Mouse (Mus musculus): Measurements from ENCODE around the gene Lin7c. TPM values are rescaled to one million over a fixed set of nuclear protein-coding genes. Genes with fewer than 3 reads are reported as not detected.

Gene Lin7c
- polyA plus RNA-seq, 1 experiment from 2014 or later: 256 TPM

DNA sequence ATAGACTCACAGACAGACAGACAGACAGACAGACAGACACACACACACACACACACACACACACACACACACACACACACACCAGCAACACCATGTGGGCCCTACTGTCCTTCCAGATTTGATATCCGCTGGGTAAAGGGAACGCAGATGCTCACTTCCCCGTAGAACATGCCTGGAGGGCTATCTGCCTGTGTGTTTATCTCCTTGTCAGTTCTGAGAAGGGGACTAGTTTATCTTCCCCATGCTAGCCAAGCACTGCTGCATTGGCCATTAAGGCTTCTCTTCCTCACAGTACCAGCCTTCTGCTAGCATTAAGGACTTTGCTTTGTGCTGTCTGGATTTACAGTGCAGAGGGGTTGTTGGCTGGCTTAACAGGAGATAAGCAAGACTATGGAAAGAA lies 38.6 kb downstream of the Lin7c start:
- H3K4me1 ChIP-seq (ENCODE audit: control insufficient read depth, insufficient read depth, low read length): no peaks in the 10 kb centered on the region
- WGBS: 74% methylated on average over 3 of the region's 3 CpGs
- no peak overlapping the region for H3K27ac ChIP-seq (ENCODE audit: low read length)
- H3K27me3 ChIP-seq (ENCODE audit: control insufficient read depth, insufficient read depth, low read depth, low read length): no peaks in the 10 kb centered on the region
- no peak overlapping the region for H3K4me2 ChIP-seq (ENCODE audit: low read length)
- no peak overlapping the region for H3K9ac ChIP-seq (ENCODE audit: low read depth, low read length)
- no peak overlapping the region for H3K4me3 ChIP-seq (ENCODE audit: low read depth, low read length)
- ATAC-seq: no peak
- no peaks in the 10 kb centered on the region for H3K9me3 ChIP-seq (replicated peaks; ENCODE audit: control insufficient read depth, low read length, poor library complexity, severe bottlenecking)
- H3K36me3 ChIP-seq (ENCODE audit: control insufficient read depth, insufficient read depth, low read length): 0 out of 2 replicates have a peak, but pooled peaks cover 2% of the 10 kb centered on the region

DNA sequence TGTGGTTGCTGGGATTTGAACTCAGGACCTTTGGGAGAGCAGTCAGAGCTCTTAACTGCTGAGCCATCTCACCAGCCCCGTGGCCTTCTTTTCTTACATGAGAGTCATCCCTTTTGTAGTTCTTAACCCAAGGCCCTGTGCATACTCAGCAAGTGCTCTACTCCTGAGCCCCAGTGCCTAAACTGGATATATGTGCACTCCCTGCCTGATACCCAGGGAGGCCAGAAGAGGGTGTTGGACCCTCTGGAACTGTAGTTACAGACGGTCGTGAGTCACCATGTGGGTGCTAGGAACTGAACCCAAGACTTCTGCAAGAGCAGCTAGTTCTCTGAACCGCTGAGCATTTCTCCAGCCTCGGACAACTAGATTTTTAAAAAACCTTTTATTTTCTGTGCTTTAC lies 39.7 kb downstream of the Lin7c start:
- Histone ChIP-seq H3K4me1 (ENCODE audit: control insufficient read depth, insufficient read depth, low read length) (no peaks in the 10 kb centered on the region), H3K4me3 (ENCODE audit: low read depth, low read length) (no peak overlapping the region), H3K27me3 (ENCODE audit: control insufficient read depth, insufficient read depth, low read depth, low read length) (no peaks in the 10 kb centered on the region), H3K4me2 (ENCODE audit: low read length) (no peak overlapping the region), H3K9ac (ENCODE audit: low read depth, low read length) (no peak overlapping the region), H3K27ac (ENCODE audit: low read length) (no peak overlapping the region), H3K9me3 (replicated peaks; ENCODE audit: control insufficient read depth, low read length, poor library complexity, severe bottlenecking) (no peaks in the 10 kb centered on the region), H3K36me3 (ENCODE audit: control insufficient read depth, insufficient read depth, low read length) (0 out of 2 replicates have a peak, but pooled peaks cover 2% of the 10 kb centered on the region)
- WGBS: 93% methylated on average over 5 of the region's 5 CpGs
- no peak for ATAC-seq

DNA sequence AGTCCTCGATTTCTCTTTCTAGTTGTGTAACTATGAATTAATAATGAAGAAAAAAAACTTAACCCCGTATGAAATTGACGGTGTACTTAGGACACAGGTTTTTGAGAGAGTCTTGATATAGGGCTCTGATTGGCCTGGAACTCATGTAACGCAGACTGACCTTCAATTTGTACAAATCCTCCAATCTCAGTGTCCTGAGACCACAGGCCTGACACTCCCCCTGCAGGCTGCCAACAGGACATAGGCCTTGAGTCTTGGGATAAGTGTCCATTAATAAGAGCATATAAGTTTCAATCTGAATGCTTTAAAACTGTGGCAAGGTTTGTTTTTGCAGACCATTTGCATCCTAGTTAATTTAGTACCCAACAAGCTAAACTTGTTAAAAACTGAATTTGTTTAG lies 40.1 kb downstream of the Lin7c start:
- 0 out of 2 replicates have a peak, but pooled peaks cover 2% of the 10 kb centered on the region for H3K36me3 ChIP-seq (ENCODE audit: control insufficient read depth, insufficient read depth, low read length)
- H3K27ac ChIP-seq (ENCODE audit: low read length): no peak overlapping the region
- ATAC-seq: no peak
- H3K4me3 ChIP-seq (ENCODE audit: low read depth, low read length): no peak overlapping the region
- H3K9me3 ChIP-seq (replicated peaks; ENCODE audit: control insufficient read depth, low read length, poor library complexity, severe bottlenecking): no peaks in the 10 kb centered on the region
- WGBS: 86% methylated on average over 4 of the region's 4 CpGs
- no peak overlapping the region for H3K4me2 ChIP-seq (ENCODE audit: low read length)
- H3K4me1 ChIP-seq (ENCODE audit: control insufficient read depth, insufficient read depth, low read length): no peaks in the 10 kb centered on the region
- H3K9ac ChIP-seq (ENCODE audit: low read depth, low read length): no peak overlapping the region
- H3K27me3 ChIP-seq (ENCODE audit: control insufficient read depth, insufficient read depth, low read depth, low read length): no peaks in the 10 kb centered on the region

DNA sequence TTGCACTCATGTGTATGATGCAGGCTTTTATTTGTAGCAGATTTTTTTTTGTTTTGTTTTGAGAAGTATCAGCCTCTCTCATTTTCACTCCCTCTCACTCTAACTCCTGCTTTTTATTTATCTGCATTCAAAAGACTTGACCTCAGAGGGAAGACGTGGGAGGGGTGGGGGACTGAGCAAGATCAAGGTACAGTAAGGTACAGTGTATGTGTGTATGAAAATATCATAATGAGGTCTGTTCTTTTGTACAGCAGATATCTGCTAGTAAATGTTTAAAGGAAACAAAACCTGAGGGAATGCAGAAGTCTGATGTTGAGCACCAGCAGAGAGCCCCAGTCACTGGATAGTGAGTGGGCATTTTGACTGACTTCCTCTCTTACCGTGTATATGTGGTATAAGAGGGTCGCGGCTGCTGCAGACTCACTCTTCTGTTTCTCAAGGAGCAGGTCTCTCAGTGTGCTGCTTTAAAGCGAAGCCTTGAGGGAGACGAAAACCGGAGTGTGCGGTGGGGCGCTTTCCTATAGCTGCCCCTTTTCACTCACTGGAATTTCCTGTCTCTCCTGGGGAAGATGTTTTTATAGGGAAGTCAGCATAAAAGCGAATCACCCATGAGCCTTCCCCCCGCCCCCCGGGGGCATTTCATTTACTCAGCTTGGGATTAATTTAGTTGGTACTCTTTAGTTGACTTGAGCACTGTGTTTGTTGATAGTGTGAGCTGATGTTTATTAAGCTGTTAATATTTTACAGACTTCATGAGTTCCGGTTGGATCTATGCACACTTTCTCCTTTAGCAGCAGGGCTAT lies 41.5 kb downstream of the Lin7c start:
- Histone ChIP-seq H3K4me1 (ENCODE audit: control insufficient read depth, insufficient read depth, low read length) (no peaks in the 10 kb centered on the region), H3K36me3 (ENCODE audit: control insufficient read depth, insufficient read depth, low read length) (no peaks in the 10 kb centered on the region), H3K4me3 (ENCODE audit: low read depth, low read length) (no peak overlapping the region), H3K27me3 (ENCODE audit: control insufficient read depth, insufficient read depth, low read depth, low read length) (no peaks in the 10 kb centered on the region), H3K27ac (ENCODE audit: low read length) (no peak overlapping the region), H3K4me2 (ENCODE audit: low read length) (no peak overlapping the region), H3K9me3 (replicated peaks; ENCODE audit: control insufficient read depth, low read length, poor library complexity, severe bottlenecking) (no peaks in the 10 kb centered on the region), H3K9ac (ENCODE audit: low read depth, low read length) (no peak overlapping the region)
- 62% methylated on average over 13 of the region's 13 CpGs for WGBS
- no peak for ATAC-seq

DNA sequence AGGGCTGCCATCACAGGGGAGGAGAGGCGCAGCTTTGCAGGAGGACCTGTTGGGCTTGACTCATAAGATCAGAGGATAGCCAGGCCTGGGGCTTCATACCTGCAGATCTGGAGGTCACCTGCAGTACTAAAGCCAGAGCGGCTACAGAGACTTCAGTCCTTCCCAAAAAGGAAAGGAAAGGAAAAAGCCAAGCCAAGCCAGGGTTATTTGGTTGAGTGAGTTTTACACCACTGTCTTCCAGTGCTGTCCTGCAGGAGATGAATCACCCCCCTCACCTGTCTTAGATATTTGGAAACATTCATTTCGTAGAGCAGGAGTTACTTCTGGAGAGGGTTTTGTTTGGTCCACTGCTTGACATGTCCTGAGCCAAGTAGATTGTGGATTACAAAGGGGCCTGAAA lies 42.5 kb downstream of the Lin7c start:
- Histone ChIP-seq H3K27me3 (ENCODE audit: control insufficient read depth, insufficient read depth, low read depth, low read length) (no peaks in the 10 kb centered on the region), H3K36me3 (ENCODE audit: control insufficient read depth, insufficient read depth, low read length) (no peaks in the 10 kb centered on the region), H3K27ac (ENCODE audit: low read length) (no peak overlapping the region), H3K9ac (ENCODE audit: low read depth, low read length) (no peak overlapping the region), H3K9me3 (replicated peaks; ENCODE audit: control insufficient read depth, low read length, poor library complexity, severe bottlenecking) (no peaks in the 10 kb centered on the region), H3K4me1 (ENCODE audit: control insufficient read depth, insufficient read depth, low read length) (no peaks in the 10 kb centered on the region), H3K4me3 (ENCODE audit: low read depth, low read length) (no peak overlapping the region), H3K4me2 (ENCODE audit: low read length) (no peak overlapping the region)
- ATAC-seq: no peak
- 92% methylated on average over 3 of the region's 3 CpGs for WGBS

DNA sequence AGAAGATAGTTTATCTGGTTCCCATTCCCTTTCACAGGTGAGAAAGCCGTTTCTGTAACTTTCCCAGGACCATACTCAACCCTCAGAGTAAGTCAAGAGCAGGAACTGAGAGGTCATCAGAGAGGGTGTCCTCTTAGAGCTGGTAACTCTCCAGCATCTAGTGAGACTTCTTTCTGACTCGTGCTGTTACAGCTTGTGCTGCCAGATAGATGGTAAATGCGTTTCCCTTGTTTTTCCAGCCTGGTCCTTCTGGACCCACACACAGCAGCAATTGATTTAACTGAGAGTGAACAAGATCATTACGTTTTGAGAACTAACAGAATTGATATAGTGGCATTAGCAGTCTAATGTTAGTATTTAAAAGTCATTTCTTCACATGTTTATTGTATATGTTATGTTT lies 43.4 kb downstream of the Lin7c start:
- Histone ChIP-seq H3K4me2 (ENCODE audit: low read length) (no peak overlapping the region), H3K9me3 (replicated peaks; ENCODE audit: control insufficient read depth, low read length, poor library complexity, severe bottlenecking) (no peaks in the 10 kb centered on the region), H3K27ac (ENCODE audit: low read length) (no peak overlapping the region), H3K27me3 (ENCODE audit: control insufficient read depth, insufficient read depth, low read depth, low read length) (no peaks in the 10 kb centered on the region), H3K4me1 (ENCODE audit: control insufficient read depth, insufficient read depth, low read length) (no peaks in the 10 kb centered on the region), H3K9ac (ENCODE audit: low read depth, low read length) (no peak overlapping the region), H3K36me3 (ENCODE audit: control insufficient read depth, insufficient read depth, low read length) (no peaks in the 10 kb centered on the region), H3K4me3 (ENCODE audit: low read depth, low read length) (no peak overlapping the region)
- WGBS: 79% methylated on average over 4 of the region's 4 CpGs
- ATAC-seq: no peak

DNA sequence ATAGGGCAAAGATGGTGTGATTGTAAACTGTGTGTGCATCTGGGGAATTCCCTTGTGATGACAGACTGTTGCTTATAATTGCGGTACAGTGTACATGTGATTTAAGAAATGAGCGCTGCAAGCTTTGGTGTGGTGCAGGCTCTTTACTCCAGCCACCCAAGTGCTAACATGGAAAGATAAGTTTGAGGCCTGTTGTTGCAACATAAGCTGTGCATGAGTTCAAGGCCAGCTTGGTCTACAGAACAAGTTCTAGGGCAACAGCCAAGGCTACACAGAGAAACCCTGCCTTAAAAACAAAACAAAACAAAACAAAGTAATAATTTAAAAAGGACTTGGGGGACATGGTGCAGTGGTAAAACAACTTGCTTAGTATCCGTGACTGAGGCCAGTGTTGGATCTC lies 44.5 kb downstream of the Lin7c start:
- Histone ChIP-seq H3K9me3 (replicated peaks; ENCODE audit: control insufficient read depth, low read length, poor library complexity, severe bottlenecking) (no peaks in the 10 kb centered on the region), H3K4me2 (ENCODE audit: low read length) (no peak overlapping the region), H3K27me3 (ENCODE audit: control insufficient read depth, insufficient read depth, low read depth, low read length) (no peaks in the 10 kb centered on the region), H3K4me3 (ENCODE audit: low read depth, low read length) (no peak overlapping the region), H3K27ac (ENCODE audit: low read length) (no peak overlapping the region), H3K4me1 (ENCODE audit: control insufficient read depth, insufficient read depth, low read length) (no peaks in the 10 kb centered on the region), H3K36me3 (ENCODE audit: control insufficient read depth, insufficient read depth, low read length) (no peaks in the 10 kb centered on the region), H3K9ac (ENCODE audit: low read depth, low read length) (no peak overlapping the region)
- ATAC-seq: no peak
- WGBS: 94% methylated on average over 3 of the region's 3 CpGs

DNA sequence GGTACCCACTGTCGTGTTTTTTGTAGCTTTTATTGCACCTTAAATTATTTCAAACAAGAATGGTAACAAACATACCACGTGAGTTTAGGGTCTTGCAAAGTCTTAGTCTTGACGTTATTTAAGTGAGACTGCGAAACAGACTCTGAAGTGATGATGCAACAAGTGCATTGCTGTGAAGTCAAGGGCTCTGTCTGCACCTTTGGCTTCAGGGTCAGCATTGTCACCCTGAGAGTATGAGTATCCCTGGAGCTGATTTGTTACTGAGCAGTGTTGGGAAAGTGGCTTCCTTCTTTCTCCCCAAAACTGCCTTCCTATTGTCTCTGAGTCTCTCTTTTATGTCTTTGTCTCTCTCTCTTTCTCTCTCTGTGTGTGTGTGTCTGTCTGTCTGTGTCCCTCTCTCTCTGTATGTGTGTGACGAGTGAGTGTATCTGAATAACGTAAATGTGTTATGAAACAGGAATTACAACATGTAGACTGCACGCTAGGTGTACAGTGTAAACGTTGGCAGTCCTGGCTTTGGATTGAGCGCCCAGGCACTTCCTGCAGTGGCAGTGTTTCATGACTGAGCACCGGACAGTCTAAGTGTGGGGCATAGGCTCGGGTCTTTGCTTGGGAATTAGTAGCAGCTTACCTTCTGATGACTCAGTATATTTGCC lies 45.2 kb downstream of the Lin7c start:
- no peak overlapping the region for H3K4me3 ChIP-seq (ENCODE audit: low read depth, low read length)
- WGBS: 54% methylated on average over 11 of the region's 11 CpGs
- no peak overlapping the region for H3K9ac ChIP-seq (ENCODE audit: low read depth, low read length)
- H3K4me2 ChIP-seq (ENCODE audit: low read length): no peak overlapping the region
- no peaks in the 10 kb centered on the region for H3K9me3 ChIP-seq (replicated peaks; ENCODE audit: control insufficient read depth, low read length, poor library complexity, severe bottlenecking)
- no peak overlapping the region for H3K27ac ChIP-seq (ENCODE audit: low read length)
- H3K4me1 ChIP-seq (ENCODE audit: control insufficient read depth, insufficient read depth, low read length): no peaks in the 10 kb centered on the region
- ATAC-seq: no peak
- no peaks in the 10 kb centered on the region for H3K27me3 ChIP-seq (ENCODE audit: control insufficient read depth, insufficient read depth, low read depth, low read length)
- H3K36me3 ChIP-seq (ENCODE audit: control insufficient read depth, insufficient read depth, low read length): no peaks in the 10 kb centered on the region

DNA sequence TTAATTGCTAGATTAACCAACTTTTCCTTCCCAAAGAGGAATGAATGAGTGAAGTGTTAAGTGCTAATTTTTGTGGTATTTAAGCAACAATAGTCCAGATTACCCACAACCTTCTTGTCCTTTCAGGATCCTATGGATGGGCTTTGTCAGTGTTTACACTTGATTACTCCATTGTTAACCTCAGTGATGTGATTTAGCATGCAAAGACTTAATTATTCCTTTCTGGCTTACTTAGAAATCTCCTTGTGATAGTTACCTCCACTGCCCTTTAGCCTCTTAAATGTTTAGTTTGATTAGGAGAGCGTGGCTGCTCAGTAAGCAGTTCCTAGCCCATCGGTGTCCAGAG lies 45.7 kb downstream of the Lin7c start:
- H3K4me3 ChIP-seq (ENCODE audit: low read depth, low read length): no peak overlapping the region

More for the DNA sequence above, 45.7 kb downstream of the Lin7c start:
- H3K36me3 ChIP-seq (ENCODE audit: control insufficient read depth, insufficient read depth, low read length): no peaks in the 10 kb centered on the region
- ATAC-seq: no peak
- H3K4me1 ChIP-seq (ENCODE audit: control insufficient read depth, insufficient read depth, low read length): no peaks in the 10 kb centered on the region
- H3K9me3 ChIP-seq (replicated peaks; ENCODE audit: control insufficient read depth, low read length, poor library complexity, severe bottlenecking): no peaks in the 10 kb centered on the region
- no peaks in the 10 kb centered on the region for H3K27me3 ChIP-seq (ENCODE audit: control insufficient read depth, insufficient read depth, low read depth, low read length)
- H3K27ac ChIP-seq (ENCODE audit: low read length): no peak overlapping the region
- no peak overlapping the region for H3K4me2 ChIP-seq (ENCODE audit: low read length)
- 31% methylated on average over 2 of the region's 2 CpGs for WGBS
- H3K9ac ChIP-seq (ENCODE audit: low read depth, low read length): no peak overlapping the region

All from midbrain, embryonic 16.5 days (tissue).